Mouse (Mus musculus): ENCODE results near the gene Naa35. TPM values are rescaled to one million over a fixed set of nuclear protein-coding genes. Genes with fewer than 3 reads are reported as not detected.

The Naa35 gene
- polyA plus RNA-seq (2016; fragmentation: Nextera tagmentation; extraction: Ambion mirVana): 80.8 and 85.4 TPM in 2 replicates

DNA sequence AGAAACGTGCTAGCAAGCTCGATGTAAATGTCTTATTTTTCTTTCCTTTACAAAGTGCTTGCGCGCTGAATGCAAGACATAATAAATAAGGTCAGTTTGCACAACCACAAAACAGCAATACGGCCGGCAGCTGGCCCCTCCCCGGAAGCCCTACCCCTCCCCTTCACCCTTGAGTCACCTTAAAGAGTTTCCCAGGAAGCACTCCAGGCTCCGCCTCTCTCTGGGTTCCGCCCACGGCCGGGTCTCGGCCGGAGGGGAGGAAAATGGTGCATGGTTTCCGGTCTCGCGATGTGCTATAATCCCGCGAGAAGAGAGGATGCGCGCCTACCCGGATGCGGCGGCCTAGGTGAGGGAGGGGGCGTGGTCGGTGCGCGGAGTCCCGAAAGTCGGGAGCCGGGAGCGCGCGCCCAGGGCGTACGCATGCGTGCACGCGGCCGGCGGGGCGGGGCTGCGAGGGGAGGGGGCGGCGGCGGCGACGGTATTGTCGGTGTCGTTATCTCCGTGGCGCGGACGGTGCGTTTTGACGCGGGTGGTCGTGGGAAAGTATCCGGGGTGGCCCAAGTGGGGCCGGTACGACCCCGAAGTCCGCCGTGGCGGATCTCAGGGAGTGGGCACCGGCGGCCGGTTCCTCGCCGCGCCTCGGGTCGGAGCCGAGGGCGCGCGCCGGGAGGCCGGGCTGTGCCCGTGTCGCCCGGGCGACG lies at the start of gene Naa35, which contains the start of gene Agtpbp1:
Gene Naa35, plus strand, starts transcription at position 313 of the 701 bp plus-strand sequence.
Gene Agtpbp1, minus strand, starts transcription at position 281 of the 701 bp plus-strand sequence.
- Histone ChIP-seq H3K27ac (ENCODE audit: poor library complexity, severe bottlenecking) (peak within 1 kb of the TSS; percentile 74), H3K4me2 (peak within 1 kb of the TSS; percentile 84), H3K27me3 (replicated peaks) (no peaks in the 10 kb centered on the region), H3K9ac (peak within 1 kb of the TSS; percentile 87), H3K36me3 (peaks cover 25% of the 10 kb centered on the region), H3K4me3 (peak within 1 kb of the TSS; percentile 78), H3K9me3 (replicated peaks) (0 out of 2 replicates have a peak, but pooled peaks cover 3% of the 10 kb centered on the region), H3K4me1 (replicated peaks) (peaks cover 20% of the 10 kb centered on the region)
- WGBS: under 1% methylated on average over 83 of the region's 83 CpGs
- peak; percentile 98 for ATAC-seq (ENCODE audit: insufficient number of reproducible peaks, low FRiP score)

DNA sequence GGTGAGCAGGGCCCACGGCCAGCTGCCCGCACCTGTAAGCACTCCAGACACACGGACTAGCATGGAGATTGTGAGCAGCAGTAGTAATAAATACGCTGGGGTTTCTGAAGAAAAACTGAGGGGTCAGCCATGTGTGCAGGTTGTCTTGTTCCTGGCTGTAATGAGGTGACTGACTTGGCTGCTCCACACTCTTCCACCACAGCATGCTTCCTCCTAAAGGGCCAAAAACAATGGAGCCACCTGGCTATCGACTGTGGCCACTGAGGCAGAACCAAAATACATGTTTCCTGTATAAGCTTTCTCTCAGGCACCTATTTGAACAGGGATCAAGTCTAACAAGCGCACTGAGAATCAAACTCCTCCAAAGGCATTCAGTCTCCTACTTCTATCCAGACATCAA lies 49.3 kb upstream of the Naa35 start:
- peaks cover 16% of the 10 kb centered on the region for H3K36me3 ChIP-seq
- 87% methylated on average over 6 of the region's 6 CpGs for WGBS
- no peak for ATAC-seq (ENCODE audit: insufficient number of reproducible peaks, low FRiP score)
- H3K9me3 ChIP-seq (replicated peaks): no peaks in the 10 kb centered on the region
- H3K4me1 ChIP-seq (replicated peaks): no peaks in the 10 kb centered on the region
- H3K4me3 ChIP-seq: no peak overlapping the region
- H3K27ac ChIP-seq (ENCODE audit: poor library complexity, severe bottlenecking): no peak overlapping the region
- H3K27me3 ChIP-seq (replicated peaks): no peaks in the 10 kb centered on the region
- no peak overlapping the region for H3K9ac ChIP-seq
- H3K4me2 ChIP-seq: no peak overlapping the region

DNA sequence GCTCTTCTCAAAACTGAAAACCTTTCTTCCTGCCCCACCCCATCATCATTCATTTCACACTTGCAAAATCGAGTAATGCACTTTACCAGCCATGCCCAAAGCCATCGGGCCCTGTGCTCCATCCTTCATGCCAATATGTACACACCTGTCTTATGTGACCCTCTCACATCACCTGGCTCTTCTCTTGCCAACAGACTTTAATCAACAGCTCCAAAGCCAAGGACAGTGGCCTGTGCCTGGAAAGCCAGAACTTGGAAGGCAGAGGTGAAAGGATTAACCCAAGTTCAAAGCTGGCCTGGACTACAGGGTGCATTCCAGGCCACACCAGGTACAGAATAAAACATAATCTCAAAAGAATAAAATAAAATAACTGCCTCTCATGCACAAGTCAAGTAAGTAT lies 48.4 kb upstream of the Naa35 start:
- no peaks in the 10 kb centered on the region for H3K9me3 ChIP-seq (replicated peaks)
- ATAC-seq (ENCODE audit: insufficient number of reproducible peaks, low FRiP score): no peak
- H3K27ac ChIP-seq (ENCODE audit: poor library complexity, severe bottlenecking): no peak overlapping the region
- no peak overlapping the region for H3K9ac ChIP-seq
- no peaks in the 10 kb centered on the region for H3K4me1 ChIP-seq (replicated peaks)
- H3K4me3 ChIP-seq: no peak overlapping the region
- WGBS: 69% methylated on average over 2 of the region's 2 CpGs
- H3K27me3 ChIP-seq (replicated peaks): no peaks in the 10 kb centered on the region
- peaks cover 11% of the 10 kb centered on the region; the same call in 1 of the 2 replicates for H3K36me3 ChIP-seq
- H3K4me2 ChIP-seq: no peak overlapping the region

DNA sequence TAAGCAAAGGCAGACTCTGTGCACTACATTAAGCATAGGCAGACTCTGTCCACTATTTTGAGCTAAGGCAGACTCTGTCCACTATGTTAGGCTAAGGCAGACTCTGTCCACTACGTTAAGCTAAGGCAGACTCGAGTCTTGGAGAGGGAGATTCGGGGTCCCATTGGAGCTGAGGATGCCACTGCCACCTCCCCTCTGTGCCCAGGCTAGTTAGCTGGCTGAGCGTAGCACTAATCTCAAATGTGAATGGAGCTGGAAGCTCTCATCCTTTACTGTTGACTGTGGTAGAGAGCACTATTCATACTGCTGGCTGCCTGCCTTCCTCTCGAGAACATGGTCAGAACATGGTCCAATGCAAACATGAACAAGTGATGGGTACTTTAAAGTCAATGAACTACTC lies 46.4 kb upstream of the Naa35 start:
- no peak for ATAC-seq (ENCODE audit: insufficient number of reproducible peaks, low FRiP score)
- 86% methylated on average over 5 of the region's 5 CpGs for WGBS
- no peaks in the 10 kb centered on the region for H3K4me1 ChIP-seq (replicated peaks)

DNA sequence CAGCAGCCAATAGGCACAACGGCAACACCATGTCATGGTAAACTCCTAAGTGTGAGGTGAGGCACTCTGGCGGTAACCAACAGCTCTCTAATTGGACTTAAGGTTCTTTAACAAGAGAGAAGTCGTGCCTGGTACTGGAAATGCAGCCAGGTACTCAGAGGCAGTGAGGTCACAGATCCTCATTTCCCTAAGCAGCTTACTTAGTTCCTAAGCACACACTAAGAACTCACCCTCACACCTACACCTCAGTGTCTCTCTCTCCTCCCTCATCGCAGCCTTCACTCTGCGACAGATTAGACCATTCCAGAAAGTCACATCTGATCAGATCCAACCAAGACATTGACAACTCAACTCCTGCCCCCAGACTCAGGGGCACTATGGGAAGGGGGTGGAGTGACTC lies 45.0 kb upstream of the Naa35 start:
- H3K36me3 ChIP-seq: 0 out of 2 replicates have a peak, but pooled peaks cover 3% of the 10 kb centered on the region
- no peaks in the 10 kb centered on the region for H3K27me3 ChIP-seq (replicated peaks)
- H3K9ac ChIP-seq: no peak overlapping the region
- no peak overlapping the region for H3K4me3 ChIP-seq
- peaks cover 7% of the 10 kb centered on the region for H3K4me1 ChIP-seq (replicated peaks)
- H3K27ac ChIP-seq (ENCODE audit: poor library complexity, severe bottlenecking): no peak overlapping the region
- no peak for ATAC-seq (ENCODE audit: insufficient number of reproducible peaks, low FRiP score)
- no peaks in the 10 kb centered on the region for H3K9me3 ChIP-seq (replicated peaks)
- H3K4me2 ChIP-seq: no peak overlapping the region
- WGBS: 72% methylated on average over 5 of the region's 5 CpGs

More for the DNA sequence above, 46.4 kb upstream of the Naa35 start:
- Histone ChIP-seq H3K36me3 (0 out of 2 replicates have a peak, but pooled peaks cover 3% of the 10 kb centered on the region), H3K27me3 (replicated peaks) (no peaks in the 10 kb centered on the region), H3K27ac (ENCODE audit: poor library complexity, severe bottlenecking) (no peak overlapping the region), H3K9ac (no peak overlapping the region), H3K4me2 (no peak overlapping the region), H3K9me3 (replicated peaks) (no peaks in the 10 kb centered on the region), H3K4me3 (no peak overlapping the region)

DNA sequence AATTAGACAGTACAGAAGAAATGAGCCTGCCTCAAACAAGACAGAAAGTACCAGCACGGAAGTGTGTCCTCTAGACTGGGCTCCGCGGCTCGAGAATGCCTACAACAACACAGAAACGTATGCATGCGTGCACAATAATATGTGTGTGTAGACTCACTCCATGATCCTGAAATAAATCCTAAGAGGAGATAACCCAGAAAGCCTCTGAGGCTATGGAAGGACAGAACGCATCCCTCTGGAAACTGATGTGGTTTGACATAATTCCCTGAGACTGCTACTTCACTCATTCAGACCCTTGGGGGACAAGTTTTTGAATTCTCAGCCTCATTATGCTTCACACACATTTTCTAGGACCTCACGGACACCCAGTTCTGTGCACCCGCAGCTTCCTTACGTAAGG lies 42.6 kb upstream of the Naa35 start:
- WGBS: 91% methylated on average over 10 of the region's 10 CpGs
- no peaks in the 10 kb centered on the region for H3K36me3 ChIP-seq
- H3K9me3 ChIP-seq (replicated peaks): no peaks in the 10 kb centered on the region
- no peak overlapping the region for H3K27ac ChIP-seq (ENCODE audit: poor library complexity, severe bottlenecking)
- no peak overlapping the region for H3K4me3 ChIP-seq
- H3K4me2 ChIP-seq: no peak overlapping the region
- ATAC-seq (ENCODE audit: insufficient number of reproducible peaks, low FRiP score): no peak
- H3K4me1 ChIP-seq (replicated peaks): peaks cover 24% of the 10 kb centered on the region
- no peaks in the 10 kb centered on the region for H3K27me3 ChIP-seq (replicated peaks)
- no peak overlapping the region for H3K9ac ChIP-seq

DNA sequence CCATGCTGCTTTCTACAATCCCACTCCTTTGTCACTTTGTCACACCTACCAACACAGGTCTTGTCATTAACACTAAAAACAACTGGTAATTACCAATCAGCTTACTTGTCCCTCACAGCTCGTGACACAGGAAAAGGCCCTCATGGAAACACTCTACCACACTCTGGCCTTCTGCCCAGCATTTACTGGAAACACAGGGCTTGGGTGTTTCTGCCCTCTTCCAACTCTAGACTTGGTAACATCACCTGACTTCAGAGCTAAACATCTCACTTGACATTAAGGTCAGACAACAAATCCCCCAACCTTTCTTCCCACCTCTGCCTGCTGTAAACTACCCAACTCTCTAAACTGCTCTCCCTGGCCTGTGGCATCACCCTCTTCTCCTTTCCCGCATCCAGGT lies 38.0 kb upstream of the Naa35 start:
- Histone ChIP-seq H3K4me2 (no peak overlapping the region), H3K27ac (ENCODE audit: poor library complexity, severe bottlenecking) (peak overlapping the region; percentile 4; the same call in 1 of the 2 replicates), H3K27me3 (replicated peaks) (no peaks in the 10 kb centered on the region), H3K4me1 (replicated peaks) (peaks cover 41% of the 10 kb centered on the region), H3K9me3 (replicated peaks) (no peaks in the 10 kb centered on the region), H3K36me3 (no peaks in the 10 kb centered on the region), H3K4me3 (no peak overlapping the region), H3K9ac (no peak overlapping the region)
- 74% methylated on average over 2 of the region's 2 CpGs for WGBS
- no peak for ATAC-seq (ENCODE audit: insufficient number of reproducible peaks, low FRiP score)

DNA sequence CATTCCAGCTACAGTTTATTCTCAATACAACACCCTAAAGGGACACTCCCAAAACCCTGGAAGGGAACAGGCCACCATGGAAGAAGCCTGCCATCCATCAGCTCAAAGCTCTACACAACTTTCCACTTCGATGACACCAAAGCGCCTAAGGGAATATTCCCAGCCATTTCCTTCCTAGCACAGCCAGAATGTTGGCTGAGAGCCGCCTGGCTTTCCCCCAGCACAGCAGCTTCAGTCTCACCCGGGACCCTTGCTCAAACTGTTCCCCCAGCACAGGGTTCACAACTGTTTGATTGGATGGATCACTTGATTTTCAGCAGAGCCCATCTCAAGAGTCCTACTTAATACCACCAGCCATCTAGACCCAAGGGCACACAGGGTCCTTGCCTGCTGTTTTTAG lies 37.3 kb upstream of the Naa35 start:
- no peak for ATAC-seq (ENCODE audit: insufficient number of reproducible peaks, low FRiP score)
- H3K27ac ChIP-seq (ENCODE audit: poor library complexity, severe bottlenecking): peak overlapping the region; percentile 38; the same call in 1 of the 2 replicates

DNA sequence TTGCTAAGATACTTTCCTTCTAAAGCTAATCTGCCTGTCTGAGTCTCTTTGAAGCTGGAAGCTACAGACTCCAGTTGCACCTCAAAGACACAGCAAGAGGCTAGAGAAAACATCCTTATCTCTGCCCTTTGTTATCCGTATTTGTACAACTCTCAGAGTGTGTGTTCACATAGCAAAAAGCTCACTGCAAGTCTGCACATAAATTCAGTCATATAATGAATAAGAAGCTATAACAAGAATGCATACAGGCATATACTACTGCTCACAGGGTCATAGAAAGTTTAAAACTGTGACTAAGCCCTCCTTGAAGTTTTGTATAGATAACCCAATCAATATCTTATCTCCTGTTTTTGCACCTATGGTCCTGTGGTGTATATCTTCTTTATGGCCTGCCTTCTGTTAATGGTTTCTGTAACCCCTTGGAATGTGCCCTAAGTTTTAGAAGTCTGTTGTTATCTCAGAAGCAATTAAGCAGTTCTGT lies 35.7 kb upstream of the Naa35 start:
- Histone ChIP-seq H3K27me3 (replicated peaks) (no peaks in the 10 kb centered on the region), H3K4me3 (no peak overlapping the region), H3K27ac (ENCODE audit: poor library complexity, severe bottlenecking) (no peak overlapping the region), H3K4me2 (no peak overlapping the region), H3K4me1 (replicated peaks) (peaks cover 38% of the 10 kb centered on the region), H3K9ac (no peak overlapping the region), H3K9me3 (replicated peaks) (no peaks in the 10 kb centered on the region), H3K36me3 (no peaks in the 10 kb centered on the region)
- 13% methylated on average over 1 of the region's 1 CpGs for WGBS
- no peak for ATAC-seq (ENCODE audit: insufficient number of reproducible peaks, low FRiP score)

More for the DNA sequence above, 37.3 kb upstream of the Naa35 start:
- Histone ChIP-seq H3K4me3 (no peak overlapping the region), H3K4me2 (no peak overlapping the region), H3K9ac (no peak overlapping the region), H3K27me3 (replicated peaks) (no peaks in the 10 kb centered on the region), H3K9me3 (replicated peaks) (no peaks in the 10 kb centered on the region), H3K4me1 (replicated peaks) (peaks cover 41% of the 10 kb centered on the region), H3K36me3 (no peaks in the 10 kb centered on the region)
- 68% methylated on average over 4 of the region's 4 CpGs for WGBS

DNA sequence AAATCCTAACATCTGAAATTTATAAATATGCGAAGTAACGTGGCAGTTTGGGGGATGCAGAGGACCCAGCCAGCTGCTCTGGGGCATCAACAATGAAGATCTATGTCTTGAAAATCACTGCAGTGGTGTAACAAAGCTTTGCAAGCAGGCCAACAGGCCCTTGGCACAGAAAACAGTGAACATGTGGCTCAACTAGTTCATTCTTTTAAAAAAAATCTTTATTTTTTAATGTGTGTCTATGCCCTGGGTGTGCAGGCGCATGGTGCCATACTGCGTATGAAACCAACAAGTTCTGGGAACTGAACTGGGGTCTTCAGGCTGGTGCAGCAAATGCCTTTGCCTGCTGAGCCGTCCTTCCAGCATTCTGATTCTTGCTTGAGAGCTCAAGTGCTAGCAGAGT lies 32.8 kb upstream of the Naa35 start:
- WGBS: 92% methylated on average over 5 of the region's 5 CpGs

DNA sequence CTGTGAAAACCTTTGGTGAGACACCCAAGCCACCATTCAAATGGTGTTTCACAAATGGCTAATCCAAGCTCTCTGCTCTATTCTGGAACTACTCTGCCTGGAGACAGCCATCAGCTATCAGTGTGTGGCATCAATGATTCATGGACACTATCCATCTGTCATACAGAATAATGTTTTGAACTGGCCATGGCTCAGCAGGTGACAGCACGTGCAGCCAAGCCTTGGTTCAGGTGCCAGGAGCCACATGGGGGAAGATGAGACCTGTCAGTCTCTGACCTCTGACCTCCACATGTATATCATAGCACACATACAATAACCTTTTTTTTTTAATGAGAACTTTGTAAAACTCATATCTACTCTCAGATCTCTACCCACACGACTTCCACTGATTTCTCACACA lies 32.3 kb upstream of the Naa35 start:
- Histone ChIP-seq H3K36me3 (no peaks in the 10 kb centered on the region), H3K4me1 (replicated peaks) (peaks cover 29% of the 10 kb centered on the region), H3K4me2 (no peak overlapping the region), H3K27ac (ENCODE audit: poor library complexity, severe bottlenecking) (no peak overlapping the region), H3K9ac (no peak overlapping the region), H3K27me3 (replicated peaks) (no peaks in the 10 kb centered on the region), H3K9me3 (replicated peaks) (no peaks in the 10 kb centered on the region), H3K4me3 (no peak overlapping the region)
- ATAC-seq (ENCODE audit: insufficient number of reproducible peaks, low FRiP score): no peak
- 80% methylated on average over 2 of the region's 2 CpGs for WGBS

More for the DNA sequence above, 32.8 kb upstream of the Naa35 start:
- H3K9ac ChIP-seq: no peak overlapping the region
- H3K27me3 ChIP-seq (replicated peaks): no peaks in the 10 kb centered on the region
- H3K36me3 ChIP-seq: no peaks in the 10 kb centered on the region
- no peaks in the 10 kb centered on the region for H3K9me3 ChIP-seq (replicated peaks)
- H3K4me1 ChIP-seq (replicated peaks): peaks cover 29% of the 10 kb centered on the region
- no peak overlapping the region for H3K27ac ChIP-seq (ENCODE audit: poor library complexity, severe bottlenecking)
- H3K4me2 ChIP-seq: no peak overlapping the region
- H3K4me3 ChIP-seq: no peak overlapping the region
- ATAC-seq (ENCODE audit: insufficient number of reproducible peaks, low FRiP score): no peak

All from heart, embryonic 12.5 days (tissue).